Comparison of ENCODE assay signal across 9 mouse cellular contexts in the genomic region with DNA sequence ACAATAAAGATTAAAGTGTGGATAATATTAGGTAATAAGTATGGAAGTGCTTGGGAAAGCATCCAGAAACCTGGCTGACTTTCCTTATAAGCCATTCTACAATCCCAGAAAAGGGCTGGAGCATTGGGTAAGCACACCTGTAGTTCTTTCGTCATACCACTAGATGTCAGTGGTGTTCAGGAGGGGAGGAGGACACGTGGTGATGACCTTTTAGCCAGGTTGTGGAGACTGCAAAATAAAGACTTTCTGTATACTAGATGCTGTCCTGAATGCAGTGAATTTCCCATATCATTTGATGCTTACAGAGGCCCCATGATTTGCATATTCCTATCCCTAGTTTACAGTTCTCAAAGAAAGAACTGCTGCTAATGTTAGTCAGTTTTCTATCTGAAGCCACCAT.
DNase-seq lines count a peak whose midpoint lies in the region; ATAC-seq and TF ChIP-seq lines count a peak whose summit lies in the region.
"Had no signal": no experiment of that assay in that cellular context is flagged by ENCODE, and none has a peak within 500 bp of the region (broad histone marks: within the 10 kb centered on the region; RNA-seq: fewer than 3 reads in every experiment).

No protein-coding gene starts in this region.

- 2% methylated on average over 2 of the region's 2 CpGs for WGBS in heart, adult 2 months
- 2% methylated on average over 2 of the region's 2 CpGs for WGBS in heart, embryonic 11.5 days (ENCODE audit: insufficient replicate concordance)
- 0% methylated on average over 2 of the region's 2 CpGs for WGBS in forebrain, embryonic 12.5 days
- WGBS in lung, postnatal 0 days, result 0% methylated on average over 2 of the region's 2 CpGs

- no peaks in the 10 kb centered on the region for H3K79me2 ChIP-seq in heart, adult 2 months (replicated peaks; ENCODE audit: control insufficient read depth, insufficient read depth, low read length)

- ATAC-seq in heart, embryonic 11.5 days (replicated peaks; ENCODE audit: insufficient number of reproducible peaks, low FRiP score, low TSS enrichment), result no peak
- peak; percentile 42; the same call in 1 of the 2 replicates for ATAC-seq in forebrain, embryonic 12.5 days (ENCODE audit: low FRiP score)
- no peak for ATAC-seq in lung, postnatal 0 days

- H3K9ac ChIP-seq in heart, adult 2 months (ENCODE audit: low read depth, low read length), result no peak overlapping the region
- no peak overlapping the region for H3K9ac ChIP-seq in heart, embryonic 11.5 days (ENCODE audit: low read depth, low read length)
- H3K9ac ChIP-seq in forebrain, embryonic 12.5 days, result no peak overlapping the region
- H3K9ac ChIP-seq in lung, postnatal 0 days (replicated peaks; ENCODE audit: low read depth), result no peak overlapping the region
- H3K9ac ChIP-seq: liver, embryonic 15.5 days had no signal

- no peak for DNase-seq in heart, adult 2 months
- peak; percentile 42 for DNase-seq in A20 (ENCODE audit: low read depth, low spot score)
- peak; percentile 17 to 43 for DNase-seq in adrenal gland, postnatal 36 days
- DNase-seq in lung, postnatal 0 days (ENCODE audit: low spot score), result peak; percentile 82
- no peak for DNase-seq in left cerebral cortex, postnatal 14 days (ENCODE audit: low spot score in 2 of 2)
- DNase-seq in layer of hippocampus, adult 8-10 months (ENCODE audit: low spot score in 2 of 2), result no peak

- no peaks in the 10 kb centered on the region for H3K4me1 ChIP-seq in heart, adult 2 months (ENCODE audit: control insufficient read depth, insufficient read depth, low read length)
- H3K4me1 ChIP-seq in heart, embryonic 11.5 days (ENCODE audit: control insufficient read depth, insufficient read depth, low read length), result 0 out of 2 replicates have a peak, but pooled peaks cover 2% of the 10 kb centered on the region
- H3K4me1 ChIP-seq in forebrain, embryonic 12.5 days, result no peaks in the 10 kb centered on the region
- no peaks in the 10 kb centered on the region for H3K4me1 ChIP-seq in lung, postnatal 0 days (ENCODE audit: insufficient read depth, low read depth, low read length)
- H3K4me1 ChIP-seq: liver, embryonic 15.5 days had no signal

- TF ChIP-seq EP300 in heart, adult 2 months (IDR thresholded peaks at IDR 0.05; ENCODE audit: insufficient read depth, low read depth, low read length), result peak; percentile 53; the same call in 1 of the 2 replicates
- TF ChIP-seq EP300 in lung, postnatal 0 days (IDR thresholded peaks at IDR 0.05), result no peak

- H3K27me3 ChIP-seq in heart, adult 2 months (ENCODE audit: control insufficient read depth, insufficient read depth, low read length), result no peaks in the 10 kb centered on the region
- peaks cover 11% of the 10 kb centered on the region for H3K27me3 ChIP-seq in heart, embryonic 11.5 days (ENCODE audit: control insufficient read depth, insufficient read depth, low read length)
- H3K27me3 ChIP-seq in forebrain, embryonic 12.5 days, result no peaks in the 10 kb centered on the region; the same call in 1 of the 2 replicates
- H3K27me3 ChIP-seq in lung, postnatal 0 days (replicated peaks; ENCODE audit: insufficient read depth, low read length), result no peaks in the 10 kb centered on the region
- H3K27me3 ChIP-seq: liver, embryonic 15.5 days had no signal

- H3K4me2 ChIP-seq in heart, embryonic 11.5 days, result no peak overlapping the region
- no peak overlapping the region for H3K4me2 ChIP-seq in forebrain, embryonic 12.5 days
- no peak overlapping the region for H3K4me2 ChIP-seq in lung, postnatal 0 days (replicated peaks; ENCODE audit: low read depth, low read length)
- H3K4me2 ChIP-seq: liver, embryonic 15.5 days had no signal

- no peaks in the 10 kb centered on the region for H3K9me3 ChIP-seq in heart, embryonic 11.5 days (replicated peaks; ENCODE audit: control insufficient read depth, low read length)
- H3K9me3 ChIP-seq in forebrain, embryonic 12.5 days, result no peaks in the 10 kb centered on the region
- no peaks in the 10 kb centered on the region for H3K9me3 ChIP-seq in lung, postnatal 0 days (ENCODE audit: low read length)
- H3K9me3 ChIP-seq: liver, embryonic 15.5 days had no signal

- H3K36me3 ChIP-seq in heart, adult 2 months (ENCODE audit: control insufficient read depth, insufficient read depth, low read length), result no peaks in the 10 kb centered on the region
- no peaks in the 10 kb centered on the region for H3K36me3 ChIP-seq in heart, embryonic 11.5 days (ENCODE audit: control insufficient read depth, insufficient read depth, low read length)
- H3K36me3 ChIP-seq in forebrain, embryonic 12.5 days (replicated peaks), result no peaks in the 10 kb centered on the region
- no peaks in the 10 kb centered on the region for H3K36me3 ChIP-seq in lung, postnatal 0 days (ENCODE audit: insufficient read depth, low read length)
- H3K36me3 ChIP-seq: liver, embryonic 15.5 days had no signal

- no peak for TF ChIP-seq POLR2A in heart, adult 2 months (IDR thresholded peaks at IDR 0.05; ENCODE audit: insufficient read depth, low read depth, low read length)

- H3K27ac ChIP-seq in heart, adult 2 months, result no peak overlapping the region
- no peak overlapping the region for H3K27ac ChIP-seq in heart, embryonic 11.5 days (ENCODE audit: low read depth, low read length)
- H3K27ac ChIP-seq in forebrain, embryonic 12.5 days, result no peak overlapping the region
- no peak overlapping the region for H3K27ac ChIP-seq in lung, postnatal 0 days (ENCODE audit: low read length)
- H3K27ac ChIP-seq: liver, embryonic 15.5 days had no signal

- intact Hi-C loops in heart, adult 2 months (cut with DNase I), result loop anchor here (1.0 kb wide), 1 partner anchor 395 kb away; no protein-coding TSS in a partner anchor
- intact Hi-C loops in left cerebral cortex, postnatal 14 days (cut with DNase I), result loop anchor here (2.0 kb wide), 1 partner anchor 396 kb away; no protein-coding TSS in a partner anchor

- TF ChIP-seq CTCF in heart, adult 2 months (IDR thresholded peaks at IDR 0.05), result no peak
- peak; percentile 96 for TF ChIP-seq CTCF in lung, postnatal 0 days (IDR thresholded peaks at IDR 0.05)

- no peak overlapping the region for H3K4me3 ChIP-seq in heart, adult 2 months
- no peak overlapping the region for H3K4me3 ChIP-seq in heart, embryonic 11.5 days (ENCODE audit: low read depth, low read length)
- no peak overlapping the region for H3K4me3 ChIP-seq in forebrain, embryonic 12.5 days (replicated peaks)
- no peak overlapping the region for H3K4me3 ChIP-seq in lung, postnatal 0 days (ENCODE audit: low read depth, low read length)
- H3K4me3 ChIP-seq: liver, embryonic 15.5 days had no signal

Comparison
In these comparisons a context has a peak if more than half of its experiments do, and no peak if none do; other contexts are left out.
1. DNase-seq: peak in A20 (single experiment), adrenal gland, postnatal 36 days (2 of 2) and lung, postnatal 0 days (single experiment); none in heart, adult 2 months (0 of 2), left cerebral cortex, postnatal 14 days (0 of 2) and layer of hippocampus, adult 8-10 months (0 of 2).